Comparison of ENCODE assay signal across 9 mouse cellular contexts in genomic region chr2:154942546-154942945, GRCm38 (mm10). TPM values are rescaled to one million over a fixed set of nuclear protein-coding genes. Genes with fewer than 3 reads are reported as not detected.
DNase-seq lines count a peak whose midpoint lies in the region; ATAC-seq lines count a peak whose summit lies in the region.
"Had no signal": no experiment of that assay in that cellular context is flagged by ENCODE, and none has a peak within 500 bp of the region (broad histone marks: within the 10 kb centered on the region; RNA-seq: fewer than 3 reads in every experiment).

No protein-coding gene starts in this region.

- ATAC-seq in heart, embryonic 14.5 days (ENCODE audit: insufficient number of reproducible peaks, insufficient read depth, low FRiP score, low read depth), result no peak

- no peaks in the 10 kb centered on the region; a peak in 1 of 4 replicates for H3K4me1 ChIP-seq in heart, embryonic 14.5 days (ENCODE audit: control insufficient read depth in 2 of 2, insufficient read depth in 2 of 2, low read length in 2 of 2)
- H3K4me1 ChIP-seq in limb, embryonic 10.5 days, result peaks cover 27% of the 10 kb centered on the region

- no peak overlapping the region for H3K27ac ChIP-seq in heart, embryonic 14.5 days (replicated peaks in 1 of 2; ENCODE audit: control insufficient read depth in 1 of 2, insufficient read depth in 1 of 2, low read depth in 2 of 2, low read length in 2 of 2)
- peak overlapping the region; percentile 78 for H3K27ac ChIP-seq in limb, embryonic 10.5 days

- no peaks in the 10 kb centered on the region for H3K27me3 ChIP-seq in heart, embryonic 14.5 days (ENCODE audit: control insufficient read depth, insufficient read depth, low read length)
- H3K27me3 ChIP-seq in limb, embryonic 10.5 days (ENCODE audit: low read depth, poor library complexity, severe bottlenecking), result no peaks in the 10 kb centered on the region

- no peaks in the 10 kb centered on the region for H3K9me3 ChIP-seq in heart, embryonic 14.5 days (ENCODE audit: control insufficient read depth, low read length)
- no peaks in the 10 kb centered on the region for H3K9me3 ChIP-seq in limb, embryonic 10.5 days (replicated peaks)
- H3K9me3 ChIP-seq: G1E had no signal

- no peak overlapping the region for H3K4me3 ChIP-seq in heart, embryonic 14.5 days (ENCODE audit: control insufficient read depth in 1 of 2, insufficient read depth in 1 of 2, low read depth in 1 of 2, low read length in 2 of 2)
- no peak overlapping the region for H3K4me3 ChIP-seq in limb, embryonic 10.5 days

- 64% methylated on average over 11 of the region's 11 CpGs for WGBS in heart, embryonic 14.5 days
- WGBS in limb, embryonic 10.5 days, result 50% methylated on average over 11 of the region's 11 CpGs

- H3K9ac ChIP-seq in heart, embryonic 14.5 days (ENCODE audit: low read length), result peak overlapping the region; percentile 51; the same call in 1 of the 2 replicates

- DNase-seq in heart, postnatal 10 days, result no peak
- peak; percentile 49 for DNase-seq in retina, postnatal 1 day
- no peak for DNase-seq in retina, embryonic 14.5 days (ENCODE audit: low spot score)
- DNase-seq in limb, embryonic 10.5 days (ENCODE audit: low spot score), result no peak
- DNase-seq in right cerebral cortex, postnatal 4 days, result no peak
- no peak for DNase-seq in layer of hippocampus, adult 11-12 months (ENCODE audit: low spot score)
- no peak for DNase-seq in left cerebral cortex, postnatal 36 days (ENCODE audit: low spot score in 2 of 2)

- peak overlapping the region; percentile 54 for H3K4me2 ChIP-seq in heart, embryonic 14.5 days (ENCODE audit: low read length)

- intact Hi-C loops in heart, postnatal 10 days (cut with DNase I), result loop anchor here (2.0 to 5.0 kb wide), 3 partner anchors 85 to 530 kb away; no protein-coding TSS in a partner anchor
- intact Hi-C loops in left cerebral cortex, postnatal 36 days (cut with DNase I), result loop anchor here (5.0 kb wide), 1 partner anchor 230 kb away; no protein-coding TSS in a partner anchor

- H3K36me3 ChIP-seq in heart, embryonic 14.5 days (ENCODE audit: control insufficient read depth, insufficient read depth, low read length), result no peaks in the 10 kb centered on the region
- H3K36me3 ChIP-seq in limb, embryonic 10.5 days, result no peaks in the 10 kb centered on the region
- H3K36me3 ChIP-seq: G1E had no signal

RNA-seq across cellular contexts. Expression of gene Eif2s2, which starts 49.8 kb away (rescaled TPM):
- polyA plus RNA-seq in heart, embryonic 14.5 days (2014; fragmentation: Nextera tagmentation; extraction: Ambion mirVana), result 67.3 and 72.8 TPM in 2 replicates
- total RNA-seq in heart, postnatal 10 days (2021), result 10 to 100 TPM; 69.8 to 70.5 TPM
- 122 and 137 TPM in 2 replicates for polyA plus RNA-seq in limb, embryonic 10.5 days (2016; fragmentation: Nextera tagmentation; extraction: Ambion mirVana)
- total RNA-seq in left cerebral cortex, postnatal 36 days (2021), result 10 to 100 TPM; 45.5 to 49.9 TPM
